ENCODE assay signal across 12 mouse cellular contexts in genomic region chr8:120247618-120248017, GRCm38 (mm10). TPM values are rescaled to one million over a fixed set of nuclear protein-coding genes. Genes with fewer than 3 reads are reported as not detected.
DNase-seq lines count a peak whose midpoint lies in the region; ATAC-seq and TF ChIP-seq lines count a peak whose summit lies in the region.
"Had no signal": no experiment of that assay in that cellular context is flagged by ENCODE, and none has a peak within 500 bp of the region (broad histone marks: within the 10 kb centered on the region; RNA-seq: fewer than 3 reads in every experiment).

No protein-coding gene starts in this region.

- H3K27me3 ChIP-seq in intestine, postnatal 0 days (replicated peaks; ENCODE audit: control insufficient read depth, insufficient read depth, low read length) = no peaks in the 10 kb centered on the region
- H3K27me3 ChIP-seq in intestine, embryonic 15.5 days (replicated peaks) = no peaks in the 10 kb centered on the region
- no peaks in the 10 kb centered on the region for H3K27me3 ChIP-seq in lung, embryonic 14.5 days (ENCODE audit: insufficient read depth, low read length)
- no peaks in the 10 kb centered on the region for H3K27me3 ChIP-seq in small intestine, adult 2 months (ENCODE audit: control insufficient read depth, insufficient read depth, low read length)
- H3K27me3 ChIP-seq: limb, embryonic 13.5 days; midbrain, embryonic 15.5 days; Patski had no signal

- H3K9ac ChIP-seq in intestine, postnatal 0 days (ENCODE audit: low read depth, low read length) = no peak overlapping the region
- H3K9ac ChIP-seq in intestine, embryonic 15.5 days = no peak overlapping the region
- H3K9ac ChIP-seq in lung, embryonic 14.5 days = no peak overlapping the region
- H3K9ac ChIP-seq: limb, embryonic 13.5 days; midbrain, embryonic 15.5 days had no signal

- no peak for ATAC-seq in intestine, postnatal 0 days
- ATAC-seq in intestine, embryonic 15.5 days = no peak
- no peak for ATAC-seq in lung, embryonic 14.5 days (ENCODE audit: insufficient read depth)
- ATAC-seq: midbrain, embryonic 15.5 days; Patski had no signal

- H3K36me3 ChIP-seq in intestine, postnatal 0 days (ENCODE audit: control insufficient read depth, insufficient read depth) = no peaks in the 10 kb centered on the region; the same call in 1 of the 2 replicates
- no peaks in the 10 kb centered on the region for H3K36me3 ChIP-seq in intestine, embryonic 15.5 days
- H3K36me3 ChIP-seq in lung, embryonic 14.5 days (ENCODE audit: insufficient read depth) = peaks cover 4% of the 10 kb centered on the region; the same call in 1 of the 2 replicates
- no peaks in the 10 kb centered on the region for H3K36me3 ChIP-seq in small intestine, adult 2 months (ENCODE audit: control insufficient read depth, insufficient read depth, low read length)
- H3K36me3 ChIP-seq: midbrain, embryonic 15.5 days had no signal

- H3K9me3 ChIP-seq in intestine, postnatal 0 days (ENCODE audit: control insufficient read depth) = no peaks in the 10 kb centered on the region
- H3K9me3 ChIP-seq in intestine, embryonic 15.5 days = no peaks in the 10 kb centered on the region
- H3K9me3 ChIP-seq in lung, embryonic 14.5 days (ENCODE audit: low read depth, low read length) = no peaks in the 10 kb centered on the region
- H3K9me3 ChIP-seq: midbrain, embryonic 15.5 days had no signal

- H3K4me3 ChIP-seq in intestine, postnatal 0 days (ENCODE audit: low read depth, low read length) = no peak overlapping the region
- H3K4me3 ChIP-seq in intestine, embryonic 15.5 days (replicated peaks) = no peak overlapping the region
- no peak overlapping the region for H3K4me3 ChIP-seq in lung, embryonic 14.5 days (ENCODE audit: low read depth, low read length)
- no peak overlapping the region for H3K4me3 ChIP-seq in small intestine, adult 2 months (ENCODE audit: low read depth, low read length)
- H3K4me3 ChIP-seq: limb, embryonic 13.5 days; midbrain, embryonic 15.5 days had no signal

- no peak for TF ChIP-seq POLR2A in small intestine, adult 2 months (IDR thresholded peaks at IDR 0.05; ENCODE audit: low read depth, low read length)

- H3K27ac ChIP-seq in intestine, postnatal 0 days (ENCODE audit: low read depth, low read length) = no peak overlapping the region
- H3K27ac ChIP-seq in intestine, embryonic 15.5 days = no peak overlapping the region
- no peak overlapping the region for H3K27ac ChIP-seq in lung, embryonic 14.5 days (ENCODE audit: low read depth)
- no peak overlapping the region for H3K27ac ChIP-seq in small intestine, adult 2 months (ENCODE audit: insufficient read depth, low read depth, low read length)
- H3K27ac ChIP-seq: limb, embryonic 13.5 days; midbrain, embryonic 15.5 days had no signal

- no peak overlapping the region for H3K4me2 ChIP-seq in intestine, postnatal 0 days (replicated peaks; ENCODE audit: low read depth)
- no peak overlapping the region for H3K4me2 ChIP-seq in intestine, embryonic 15.5 days (replicated peaks)
- H3K4me2 ChIP-seq in lung, embryonic 14.5 days = no peak overlapping the region
- H3K4me2 ChIP-seq: limb, embryonic 13.5 days; midbrain, embryonic 15.5 days had no signal

- 0 out of 2 replicates have a peak, but pooled peaks cover 2% of the 10 kb centered on the region for H3K4me1 ChIP-seq in intestine, postnatal 0 days (replicated peaks; ENCODE audit: control insufficient read depth, insufficient read depth, low read length)
- H3K4me1 ChIP-seq in intestine, embryonic 15.5 days (replicated peaks) = peaks cover 27% of the 10 kb centered on the region
- H3K4me1 ChIP-seq in lung, embryonic 14.5 days (ENCODE audit: insufficient read depth) = peaks cover 35% of the 10 kb centered on the region
- no peaks in the 10 kb centered on the region for H3K4me1 ChIP-seq in small intestine, adult 2 months (ENCODE audit: control insufficient read depth, insufficient read depth, insufficient read length, low read length)

- WGBS in intestine, postnatal 0 days = 64% methylated on average over 5 of the region's 5 CpGs
- 63% methylated on average over 5 of the region's 5 CpGs for WGBS in intestine, embryonic 15.5 days
- 78% methylated on average over 5 of the region's 5 CpGs for WGBS in lung, embryonic 14.5 days
- WGBS in small intestine, adult 2 months = 84% methylated on average over 5 of the region's 5 CpGs

- TF ChIP-seq CTCF in intestine, postnatal 0 days (IDR thresholded peaks at IDR 0.05; ENCODE audit: low read depth) = peak; percentile 60
- peak; percentile 58 for TF ChIP-seq CTCF in lung, embryonic 14.5 days (IDR thresholded peaks at IDR 0.05; ENCODE audit: low read depth)
- peak; percentile 39; the same call in 1 of the 2 replicates for TF ChIP-seq CTCF in small intestine, adult 2 months (IDR thresholded peaks at IDR 0.05; ENCODE audit: extremely low read depth, insufficient read length, insufficient replicate concordance, low read depth, low read length)

- no peak for DNase-seq in lung, embryonic 14.5 days
- DNase-seq in lung, postnatal 25 days (ENCODE audit: low spot score) = no peak
- peak; percentile 56 for DNase-seq in R1 (ENCODE audit: low read depth, low spot score)
- DNase-seq in ovary, postnatal 36 days (ENCODE audit: low spot score) = no peak
- DNase-seq: heart, postnatal 14 days; kidney, postnatal 14 days had no signal

RNA-seq across cellular contexts. Expression of gene Gse1, which starts 19.4 kb away (rescaled TPM):
- 6.4 and 7.8 TPM in 2 replicates for polyA plus RNA-seq in intestine, postnatal 0 days (2015; fragmentation: Nextera tagmentation; extraction: Ambion mirVana)
- polyA plus RNA-seq in intestine, embryonic 15.5 days (2015; fragmentation: Nextera tagmentation; extraction: Ambion mirVana) = 7.9 and 9.6 TPM in 2 replicates
- polyA plus RNA-seq in lung, embryonic 14.5 days (2014; fragmentation: Nextera tagmentation; extraction: Ambion mirVana) = 12.7 and 14.3 TPM in 2 replicates
- 29.6 and 55.9 TPM in 2 replicates for polyA plus RNA-seq in small intestine, adult 2 months (2012; rRNA removed)
